ENCODE assay signal across 13 mouse cellular contexts in genomic region chr5:121111106-121111915, GRCm38 (mm10).
DNase-seq lines count a peak whose midpoint lies in the region; ATAC-seq and TF ChIP-seq lines count a peak whose summit lies in the region.
"Had no signal": no experiment of that assay in that cellular context is flagged by ENCODE, and none has a peak within 500 bp of the region (broad histone marks: within the 10 kb centered on the region; RNA-seq: fewer than 3 reads in every experiment).

No protein-coding gene starts in this region.

- no peak for TF ChIP-seq CTCF in left cerebral cortex, adult 2 months (IDR thresholded peaks at IDR 0.05)
- no peak for TF ChIP-seq CTCF in midbrain, postnatal 0 days (IDR thresholded peaks at IDR 0.05)

- H3K4me3 ChIP-seq in left cerebral cortex, adult 2 months = no peak overlapping the region
- H3K4me3 ChIP-seq in midbrain, postnatal 0 days (ENCODE audit: low read depth, low read length) = no peak overlapping the region
- H3K4me3 ChIP-seq: heart, embryonic 12.5 days; limb, embryonic 15.5 days had no signal

- 75% methylated on average over 18 of the region's 18 CpGs for WGBS in midbrain, postnatal 0 days

- H3K9ac ChIP-seq in midbrain, postnatal 0 days (replicated peaks; ENCODE audit: low read length, poor library complexity, severe bottlenecking) = no peak overlapping the region
- H3K9ac ChIP-seq: heart, embryonic 12.5 days; limb, embryonic 15.5 days had no signal

- intact Hi-C loops in left cerebral cortex, adult 2 months (cut with DNase I) = no loop called here
- intact Hi-C loops in left cerebral cortex, postnatal 4 days (cut with DNase I) = no loop called here

- peak; percentile 57 to 59 for DNase-seq in left cerebral cortex, adult 2 months (ENCODE audit: extremely low spot score in 1 of 2, low spot score in 2 of 2)
- DNase-seq in left cerebral cortex, postnatal 4 days = no peak
- peak; percentile 37 for DNase-seq in T-cell, adult 2 months (ENCODE audit: low spot score)
- DNase-seq in midbrain, postnatal 0 days (ENCODE audit: low spot score) = no peak
- DNase-seq in lung, postnatal 36 days = no peak
- no peak for DNase-seq in urinary bladder, adult 18-20 months (ENCODE audit: low spot score in 2 of 2)
- no peak for DNase-seq in cerebellum, adult 8-10 months
- DNase-seq: cerebellum, adult 11 months; lung, postnatal 4 days had no signal

- H3K27me3 ChIP-seq in midbrain, postnatal 0 days (ENCODE audit: insufficient read depth, low read length) = no peaks in the 10 kb centered on the region
- H3K27me3 ChIP-seq: heart, embryonic 12.5 days; limb, embryonic 15.5 days had no signal

- peaks cover 15% of the 10 kb centered on the region for H3K4me1 ChIP-seq in midbrain, postnatal 0 days (ENCODE audit: insufficient read depth, low read length)
- H3K4me1 ChIP-seq: limb, embryonic 15.5 days had no signal

- ATAC-seq in inflammation-experienced regulatory T-cells, adult 6 months = peak; percentile 35
- no peak for ATAC-seq in midbrain, postnatal 0 days (ENCODE audit: low FRiP score)
- ATAC-seq: intestine, embryonic 16.5 days had no signal

- H3K9me3 ChIP-seq in midbrain, postnatal 0 days (ENCODE audit: low read length) = no peaks in the 10 kb centered on the region
- H3K9me3 ChIP-seq: heart, embryonic 12.5 days; limb, embryonic 15.5 days had no signal

- no peaks in the 10 kb centered on the region for H3K36me3 ChIP-seq in midbrain, postnatal 0 days (ENCODE audit: insufficient read depth, low read length)
- H3K36me3 ChIP-seq: heart, embryonic 12.5 days; limb, embryonic 15.5 days had no signal

- H3K4me2 ChIP-seq in midbrain, postnatal 0 days (ENCODE audit: low read depth, low read length, poor library complexity, severe bottlenecking) = no peak overlapping the region
- H3K4me2 ChIP-seq: heart, embryonic 12.5 days; limb, embryonic 15.5 days had no signal

- H3K27ac ChIP-seq in left cerebral cortex, adult 2 months = peak overlapping the region; percentile 82
- H3K27ac ChIP-seq in midbrain, postnatal 0 days (ENCODE audit: low read depth, low read length) = peak overlapping the region; percentile 51
- H3K27ac ChIP-seq: limb, embryonic 15.5 days had no signal

Comparison
In these comparisons a context has a peak if more than half of its experiments do, and no peak if none do; other contexts are left out.
1. DNase-seq: peak in left cerebral cortex, adult 2 months (2 of 2) and T-cell, adult 2 months (single experiment); none in left cerebral cortex, postnatal 4 days (single experiment), midbrain, postnatal 0 days (single experiment), lung, postnatal 36 days (single experiment), urinary bladder, adult 18-20 months (0 of 2) and cerebellum, adult 8-10 months (single experiment).